Mouse (Mus musculus): ENCODE results near the gene Xpo5. TPM values are rescaled to one million over a fixed set of nuclear protein-coding genes. Genes with fewer than 3 reads are reported as not detected.

The Xpo5 gene
- polyA plus RNA-seq, 1 experiment from 2014 or later: 60.6 TPM

- Histone ChIP-seq H3K36me3 (ENCODE audit: control insufficient read depth, insufficient read depth, low read length) (peaks cover 5% of the 10 kb centered on the region; the same call in 1 of the 2 replicates), H3K4me2 (replicated peaks; ENCODE audit: low read depth, low read length) (no peak overlapping the region), H3K4me1 (replicated peaks; ENCODE audit: control insufficient read depth, insufficient read depth, low read length) (0 out of 2 replicates have a peak, but pooled peaks cover 2% of the 10 kb centered on the region), H3K27me3 (ENCODE audit: control insufficient read depth, insufficient read depth, low read length) (no peaks in the 10 kb centered on the region), H3K4me3 (ENCODE audit: low read depth, low read length) (no peak overlapping the region), H3K27ac (ENCODE audit: low read depth, low read length) (no peak overlapping the region), H3K9ac (ENCODE audit: low read depth, low read length) (no peak overlapping the region), H3K9me3 (ENCODE audit: control insufficient read depth, low read length) (no peaks in the 10 kb centered on the region)
- WGBS: 73% methylated on average over 10 of the region's 10 CpGs
- no peak for DNase-seq (ENCODE audit: low spot score)
- ATAC-seq (ENCODE audit: low FRiP score): no peak
Observed at GRCm38 (mm10) chr17:46268026-46268720, 65.6 kb downstream of the Xpo5 start.

- Histone ChIP-seq H3K27me3 (ENCODE audit: control insufficient read depth, insufficient read depth, low read length) (no peaks in the 10 kb centered on the region), H3K4me2 (replicated peaks; ENCODE audit: low read depth, low read length) (no peak overlapping the region), H3K9ac (ENCODE audit: low read depth, low read length) (no peak overlapping the region), H3K27ac (ENCODE audit: low read depth, low read length) (no peak overlapping the region), H3K4me1 (replicated peaks; ENCODE audit: control insufficient read depth, insufficient read depth, low read length) (0 out of 2 replicates have a peak, but pooled peaks cover 2% of the 10 kb centered on the region), H3K4me3 (ENCODE audit: low read depth, low read length) (no peak overlapping the region), H3K36me3 (ENCODE audit: control insufficient read depth, insufficient read depth, low read length) (0 out of 2 replicates have a peak, but pooled peaks cover 3% of the 10 kb centered on the region), H3K9me3 (ENCODE audit: control insufficient read depth, low read length) (no peaks in the 10 kb centered on the region)
- WGBS: 90% methylated on average over 19 of the region's 19 CpGs
- ATAC-seq (ENCODE audit: low FRiP score) (no peak), DNase-seq (ENCODE audit: low spot score) (no peak)
Observed at GRCm38 (mm10) chr17:46269771-46270534, 67.4 kb downstream of the Xpo5 start.

- DNase-seq (ENCODE audit: low spot score) (no peak), ATAC-seq (ENCODE audit: low FRiP score) (no peak)
- Histone ChIP-seq H3K9ac (ENCODE audit: low read depth, low read length) (no peak overlapping the region), H3K4me2 (replicated peaks; ENCODE audit: low read depth, low read length) (no peak overlapping the region), H3K27ac (ENCODE audit: low read depth, low read length) (no peak overlapping the region), H3K36me3 (ENCODE audit: control insufficient read depth, insufficient read depth, low read length) (0 out of 2 replicates have a peak, but pooled peaks cover 3% of the 10 kb centered on the region), H3K4me1 (replicated peaks; ENCODE audit: control insufficient read depth, insufficient read depth, low read length) (no peaks in the 10 kb centered on the region), H3K9me3 (ENCODE audit: control insufficient read depth, low read length) (no peaks in the 10 kb centered on the region), H3K4me3 (ENCODE audit: low read depth, low read length) (no peak overlapping the region), H3K27me3 (ENCODE audit: control insufficient read depth, insufficient read depth, low read length) (no peaks in the 10 kb centered on the region)
- 79% methylated on average over 2 of the region's 2 CpGs for WGBS
Observed at GRCm38 (mm10) chr17:46272058-46272457, 69.5 kb downstream of the Xpo5 start.

GRCm38 (mm10) chr17:46272675-46273074 lies 70.1 kb downstream of the Xpo5 start:
- no peak overlapping the region for H3K4me2 ChIP-seq (replicated peaks; ENCODE audit: low read depth, low read length)
- 0 out of 2 replicates have a peak, but pooled peaks cover 3% of the 10 kb centered on the region for H3K36me3 ChIP-seq (ENCODE audit: control insufficient read depth, insufficient read depth, low read length)
- no peak overlapping the region for H3K4me3 ChIP-seq (ENCODE audit: low read depth, low read length)
- WGBS: 86% methylated on average over 5 of the region's 5 CpGs
- H3K9me3 ChIP-seq (ENCODE audit: control insufficient read depth, low read length): no peaks in the 10 kb centered on the region
- H3K4me1 ChIP-seq (replicated peaks; ENCODE audit: control insufficient read depth, insufficient read depth, low read length): no peaks in the 10 kb centered on the region
- no peak overlapping the region for H3K9ac ChIP-seq (ENCODE audit: low read depth, low read length)
- H3K27me3 ChIP-seq (ENCODE audit: control insufficient read depth, insufficient read depth, low read length): no peaks in the 10 kb centered on the region
- no peak overlapping the region for H3K27ac ChIP-seq (ENCODE audit: low read depth, low read length)
- no peak for ATAC-seq (ENCODE audit: low FRiP score)
- DNase-seq (ENCODE audit: low spot score): no peak

- DNase-seq (ENCODE audit: low spot score) (no peak), ATAC-seq (ENCODE audit: low FRiP score) (no peak)
- no peaks in the 10 kb centered on the region for H3K9me3 ChIP-seq (ENCODE audit: control insufficient read depth, low read length)
- H3K4me3 ChIP-seq (ENCODE audit: low read depth, low read length): no peak overlapping the region
- 0 out of 2 replicates have a peak, but pooled peaks cover 3% of the 10 kb centered on the region for H3K36me3 ChIP-seq (ENCODE audit: control insufficient read depth, insufficient read depth, low read length)
- H3K4me2 ChIP-seq (replicated peaks; ENCODE audit: low read depth, low read length): no peak overlapping the region
- 50% methylated on average over 1 of the region's 1 CpGs for WGBS
- no peaks in the 10 kb centered on the region for H3K27me3 ChIP-seq (ENCODE audit: control insufficient read depth, insufficient read depth, low read length)
- H3K9ac ChIP-seq (ENCODE audit: low read depth, low read length): no peak overlapping the region
- no peaks in the 10 kb centered on the region for H3K4me1 ChIP-seq (replicated peaks; ENCODE audit: control insufficient read depth, insufficient read depth, low read length)
- H3K27ac ChIP-seq (ENCODE audit: low read depth, low read length): no peak overlapping the region
Observed at GRCm38 (mm10) chr17:46273803-46274236, 71.2 kb downstream of the Xpo5 start.

- Histone ChIP-seq H3K27me3 (ENCODE audit: control insufficient read depth, insufficient read depth, low read length) (no peaks in the 10 kb centered on the region), H3K9ac (ENCODE audit: low read depth, low read length) (no peak overlapping the region), H3K4me1 (replicated peaks; ENCODE audit: control insufficient read depth, insufficient read depth, low read length) (no peaks in the 10 kb centered on the region), H3K9me3 (ENCODE audit: control insufficient read depth, low read length) (no peaks in the 10 kb centered on the region), H3K36me3 (ENCODE audit: control insufficient read depth, insufficient read depth, low read length) (0 out of 2 replicates have a peak, but pooled peaks cover 3% of the 10 kb centered on the region), H3K4me2 (replicated peaks; ENCODE audit: low read depth, low read length) (no peak overlapping the region), H3K4me3 (ENCODE audit: low read depth, low read length) (no peak overlapping the region), H3K27ac (ENCODE audit: low read depth, low read length) (no peak overlapping the region)
- WGBS: 68% methylated on average over 6 of the region's 6 CpGs
- DNase-seq (ENCODE audit: low spot score) (no peak), ATAC-seq (ENCODE audit: low FRiP score) (no peak)
Observed at GRCm38 (mm10) chr17:46274465-46274864, 71.9 kb downstream of the Xpo5 start.

- H3K9me3 ChIP-seq (ENCODE audit: control insufficient read depth, low read length): no peaks in the 10 kb centered on the region
- 0 out of 2 replicates have a peak, but pooled peaks cover 3% of the 10 kb centered on the region for H3K36me3 ChIP-seq (ENCODE audit: control insufficient read depth, insufficient read depth, low read length)
Observed at GRCm38 (mm10) chr17:46275034-46275433, 72.5 kb downstream of the Xpo5 start.

GRCm38 (mm10) chr17:46275506-46275905 lies 72.9 kb downstream of the Xpo5 start:
- H3K9ac ChIP-seq (ENCODE audit: low read depth, low read length): no peak overlapping the region
- H3K4me3 ChIP-seq (ENCODE audit: low read depth, low read length): no peak overlapping the region
- H3K4me1 ChIP-seq (replicated peaks; ENCODE audit: control insufficient read depth, insufficient read depth, low read length): no peaks in the 10 kb centered on the region
- no peak overlapping the region for H3K27ac ChIP-seq (ENCODE audit: low read depth, low read length)
- no peak for DNase-seq (ENCODE audit: low spot score)
- H3K9me3 ChIP-seq (ENCODE audit: control insufficient read depth, low read length): no peaks in the 10 kb centered on the region
- WGBS: 90% methylated on average over 10 of the region's 10 CpGs
- 0 out of 2 replicates have a peak, but pooled peaks cover 3% of the 10 kb centered on the region for H3K36me3 ChIP-seq (ENCODE audit: control insufficient read depth, insufficient read depth, low read length)
- H3K4me2 ChIP-seq (replicated peaks; ENCODE audit: low read depth, low read length): no peak overlapping the region
- no peak for ATAC-seq (ENCODE audit: low FRiP score)
- no peaks in the 10 kb centered on the region for H3K27me3 ChIP-seq (ENCODE audit: control insufficient read depth, insufficient read depth, low read length)

More at GRCm38 (mm10) chr17:46275034-46275433, 72.5 kb downstream of the Xpo5 start:
- no peak for DNase-seq (ENCODE audit: low spot score)
- Histone ChIP-seq H3K27ac (ENCODE audit: low read depth, low read length) (no peak overlapping the region), H3K4me1 (replicated peaks; ENCODE audit: control insufficient read depth, insufficient read depth, low read length) (no peaks in the 10 kb centered on the region), H3K27me3 (ENCODE audit: control insufficient read depth, insufficient read depth, low read length) (no peaks in the 10 kb centered on the region), H3K4me2 (replicated peaks; ENCODE audit: low read depth, low read length) (no peak overlapping the region), H3K4me3 (ENCODE audit: low read depth, low read length) (no peak overlapping the region), H3K9ac (ENCODE audit: low read depth, low read length) (no peak overlapping the region)
- WGBS: 82% methylated on average over 6 of the region's 6 CpGs
- ATAC-seq (ENCODE audit: low FRiP score): no peak

Measured in hindbrain, embryonic 11.5 days (tissue).